Mouse (Mus musculus): ENCODE measurements around the gene Gm29666. TPM values are rescaled to one million over a fixed set of nuclear protein-coding genes. Genes with fewer than 3 reads are reported as not detected.
A peak's percentile ranks its signal among the peaks of the same experiment; 100 is the strongest.

The Gm29666 gene
- polyA plus RNA-seq, 1 experiment: 0.10 TPM

- Histone ChIP-seq H3K27me3 (ENCODE audit: control insufficient read depth, insufficient read depth, insufficient read length) (no peaks in the 10 kb centered on the region), H3K36me3 (ENCODE audit: control insufficient read depth, insufficient read depth) (peaks cover 9% of the 10 kb centered on the region), H3K4me2 (ENCODE audit: low read depth) (peak within 1 kb of the TSS; percentile 88), H3ac (ENCODE audit: control insufficient read depth, insufficient read length) (peak within 1 kb of the TSS; percentile 83), H3K4me3 (peak within 1 kb of the TSS; percentile 75), H3K79me2 (ENCODE audit: control insufficient read depth, insufficient read depth) (peaks cover 45% of the 10 kb centered on the region)
- TF ChIP-seq MYOD1 (IDR thresholded peaks at IDR 0.05; ENCODE audit: control insufficient read depth in 1 of 3, insufficient read length in 2 of 3, low read depth in 2 of 3) (peak in 1 of 3 experiments; percentile 17), SRF (IDR thresholded peaks at IDR 0.05; ENCODE audit: control insufficient read depth, insufficient read length, low read depth) (peak; percentile 69), MYOG (IDR thresholded peaks at IDR 0.05; ENCODE audit: control insufficient read depth in 1 of 3, insufficient read depth in 1 of 3, insufficient read length in 2 of 3, low read depth in 2 of 3) (peak in 1 of 3 experiments; percentile 25), POLR2A (IDR thresholded peaks at IDR 0.05; ENCODE audit: insufficient read length, low read depth) (peak; percentile 97), E2F4 (IDR thresholded peaks at IDR 0.05; ENCODE audit: insufficient read depth) (peak; percentile 75), CEBPB (IDR thresholded peaks at IDR 0.05; ENCODE audit: insufficient read depth, poor library complexity, severe bottlenecking) (no peak), TCF3 (IDR thresholded peaks at IDR 0.05; ENCODE audit: insufficient read length, low read depth) (no peak), USF1 (IDR thresholded peaks at IDR 0.05; ENCODE audit: low read depth) (peak; percentile 95), REST (IDR thresholded peaks at IDR 0.05; ENCODE audit: insufficient read depth, insufficient read length) (peak; percentile 14), MAX (IDR thresholded peaks at IDR 0.05; ENCODE audit: low read depth) (peak; percentile 66), TCF12 (IDR thresholded peaks at IDR 0.05; ENCODE audit: insufficient read depth, poor library complexity, severe bottlenecking) (no peak), POLR2AphosphoS2 (IDR thresholded peaks at IDR 0.05; ENCODE audit: insufficient read length, low read depth) (peak; percentile 96)
These were observed 3.2 kb upstream of the Gm29666 start, which contains the start of gene Nup50 for GRCm38 (mm10) chr15:84922884-84923507. TSS of gene Nup50 (plus strand) at chr15:84923411.

GRCm38 (mm10) chr15:84913201-84913600, 6.6 kb downstream of the Gm29666 start:
- no peaks in the 10 kb centered on the region for H3K36me3 ChIP-seq (ENCODE audit: control insufficient read depth, insufficient read depth)
- no peak for TF ChIP-seq MAX (IDR thresholded peaks at IDR 0.05; ENCODE audit: low read depth)
- no peak for TF ChIP-seq CEBPB (IDR thresholded peaks at IDR 0.05; ENCODE audit: insufficient read depth, poor library complexity, severe bottlenecking)
- no peak for TF ChIP-seq USF1 (IDR thresholded peaks at IDR 0.05; ENCODE audit: low read depth)
- TF ChIP-seq POLR2A (IDR thresholded peaks at IDR 0.05; ENCODE audit: insufficient read length, low read depth): no peak
- TF ChIP-seq MYOD1 (IDR thresholded peaks at IDR 0.05; ENCODE audit: control insufficient read depth in 1 of 3, insufficient read length in 2 of 3, low read depth in 2 of 3): no peak
- no peak for TF ChIP-seq TCF12 (IDR thresholded peaks at IDR 0.05; ENCODE audit: insufficient read depth, poor library complexity, severe bottlenecking)
- TF ChIP-seq TCF3 (IDR thresholded peaks at IDR 0.05; ENCODE audit: insufficient read length, low read depth): no peak
- TF ChIP-seq POLR2AphosphoS2 (IDR thresholded peaks at IDR 0.05; ENCODE audit: insufficient read length, low read depth): no peak
- TF ChIP-seq MYOG (IDR thresholded peaks at IDR 0.05; ENCODE audit: control insufficient read depth in 1 of 3, insufficient read depth in 1 of 3, insufficient read length in 2 of 3, low read depth in 2 of 3): no peak
- no peak for TF ChIP-seq REST (IDR thresholded peaks at IDR 0.05; ENCODE audit: insufficient read depth, insufficient read length)
- TF ChIP-seq SRF (IDR thresholded peaks at IDR 0.05; ENCODE audit: control insufficient read depth, insufficient read length, low read depth): no peak
- no peak for TF ChIP-seq E2F4 (IDR thresholded peaks at IDR 0.05; ENCODE audit: insufficient read depth)
- no peak overlapping the region for H3K4me2 ChIP-seq (ENCODE audit: low read depth)
- H3K79me2 ChIP-seq (ENCODE audit: control insufficient read depth, insufficient read depth): no peaks in the 10 kb centered on the region
- H3K27me3 ChIP-seq (ENCODE audit: control insufficient read depth, insufficient read depth, insufficient read length): no peaks in the 10 kb centered on the region
- H3ac ChIP-seq (ENCODE audit: control insufficient read depth, insufficient read length): no peak overlapping the region
- H3K4me3 ChIP-seq: no peak overlapping the region

GRCm38 (mm10) chr15:84903843-84904385, 15.9 kb downstream of the Gm29666 start:
- Histone ChIP-seq H3K27me3 (ENCODE audit: control insufficient read depth, insufficient read depth, insufficient read length) (peaks cover 49% of the 10 kb centered on the region), H3K4me3 (no peak overlapping the region), H3K79me2 (ENCODE audit: control insufficient read depth, insufficient read depth) (no peaks in the 10 kb centered on the region), H3ac (ENCODE audit: control insufficient read depth, insufficient read length) (no peak overlapping the region), H3K4me2 (ENCODE audit: low read depth) (no peak overlapping the region), H3K36me3 (ENCODE audit: control insufficient read depth, insufficient read depth) (no peaks in the 10 kb centered on the region)
- no peak for TF ChIP-seq TCF3 (IDR thresholded peaks at IDR 0.05; ENCODE audit: insufficient read length, low read depth)
- TF ChIP-seq TCF12 (IDR thresholded peaks at IDR 0.05; ENCODE audit: insufficient read depth, poor library complexity, severe bottlenecking): no peak
- no peak for TF ChIP-seq E2F4 (IDR thresholded peaks at IDR 0.05; ENCODE audit: insufficient read depth)
- TF ChIP-seq SRF (IDR thresholded peaks at IDR 0.05; ENCODE audit: control insufficient read depth, insufficient read length, low read depth): no peak
- no peak for TF ChIP-seq MYOD1 (IDR thresholded peaks at IDR 0.05; ENCODE audit: control insufficient read depth in 1 of 3, insufficient read length in 2 of 3, low read depth in 2 of 3)
- TF ChIP-seq USF1 (IDR thresholded peaks at IDR 0.05; ENCODE audit: low read depth): no peak
- TF ChIP-seq POLR2A (IDR thresholded peaks at IDR 0.05; ENCODE audit: insufficient read length, low read depth): no peak
- no peak for TF ChIP-seq CEBPB (IDR thresholded peaks at IDR 0.05; ENCODE audit: insufficient read depth, poor library complexity, severe bottlenecking)
- no peak for TF ChIP-seq MAX (IDR thresholded peaks at IDR 0.05; ENCODE audit: low read depth)
- TF ChIP-seq MYOG (IDR thresholded peaks at IDR 0.05; ENCODE audit: control insufficient read depth in 1 of 3, insufficient read depth in 1 of 3, insufficient read length in 2 of 3, low read depth in 2 of 3): no peak
- no peak for TF ChIP-seq POLR2AphosphoS2 (IDR thresholded peaks at IDR 0.05; ENCODE audit: insufficient read length, low read depth)
- no peak for TF ChIP-seq REST (IDR thresholded peaks at IDR 0.05; ENCODE audit: insufficient read depth, insufficient read length)

GRCm38 (mm10) chr15:84898077-84898476, 21.8 kb downstream of the Gm29666 start:
- Histone ChIP-seq H3K4me3 (no peak overlapping the region), H3K36me3 (ENCODE audit: control insufficient read depth, insufficient read depth) (no peaks in the 10 kb centered on the region), H3K79me2 (ENCODE audit: control insufficient read depth, insufficient read depth) (no peaks in the 10 kb centered on the region), H3K4me2 (ENCODE audit: low read depth) (no peak overlapping the region), H3K27me3 (ENCODE audit: control insufficient read depth, insufficient read depth, insufficient read length) (peaks cover 42% of the 10 kb centered on the region), H3ac (ENCODE audit: control insufficient read depth, insufficient read length) (no peak overlapping the region)
- TF ChIP-seq MAX (IDR thresholded peaks at IDR 0.05; ENCODE audit: low read depth): no peak
- no peak for TF ChIP-seq TCF3 (IDR thresholded peaks at IDR 0.05; ENCODE audit: insufficient read length, low read depth)
- TF ChIP-seq TCF12 (IDR thresholded peaks at IDR 0.05; ENCODE audit: insufficient read depth, poor library complexity, severe bottlenecking): no peak
- TF ChIP-seq CEBPB (IDR thresholded peaks at IDR 0.05; ENCODE audit: insufficient read depth, poor library complexity, severe bottlenecking): no peak
- TF ChIP-seq POLR2AphosphoS2 (IDR thresholded peaks at IDR 0.05; ENCODE audit: insufficient read length, low read depth): no peak
- no peak for TF ChIP-seq SRF (IDR thresholded peaks at IDR 0.05; ENCODE audit: control insufficient read depth, insufficient read length, low read depth)
- no peak for TF ChIP-seq POLR2A (IDR thresholded peaks at IDR 0.05; ENCODE audit: insufficient read length, low read depth)
- no peak for TF ChIP-seq USF1 (IDR thresholded peaks at IDR 0.05; ENCODE audit: low read depth)
- TF ChIP-seq MYOD1 (IDR thresholded peaks at IDR 0.05; ENCODE audit: control insufficient read depth in 1 of 3, insufficient read length in 2 of 3, low read depth in 2 of 3): no peak

Measured in myocyte (in vitro differentiated cells).